Mouse (Mus musculus) C2C12 (cell line): ENCODE measurements around the gene Eif3d.

Experiments
- CEBPB ChIP-seq: IDR thresholded peaks from one replicate; pipeline ENCODE4 v1.6.1; 2011; ENCODE audit warnings: low read depth, mild to moderate bottlenecking, control low read depth, moderate library complexity
- CTCF ChIP-seq: IDR thresholded peaks from one replicate; pipeline ENCODE4 v1.5.1; 2011; ENCODE audit not compliant: control insufficient read depth, insufficient read depth, insufficient read length
- FOSL1 ChIP-seq: IDR thresholded peaks from one replicate; pipeline ENCODE4 v1.8.0; 2011; ENCODE audit warnings: mild to moderate bottlenecking, low read length; ENCODE audit not compliant: poor library complexity, insufficient read depth, severe bottlenecking
- MAX ChIP-seq: IDR thresholded peaks from one replicate; pipeline ENCODE4 v1.6.1; 2011; ENCODE audit warnings: mild to moderate bottlenecking, control low read depth
- MYOD1 ChIP-seq: IDR thresholded peaks from one replicate; pipeline ENCODE4 v1.6.1; 2011; ENCODE audit warnings: low read depth; ENCODE audit not compliant: control insufficient read depth, insufficient read length
- MYOG ChIP-seq: IDR thresholded peaks from one replicate; pipeline ENCODE4 v1.6.1; 2011; ENCODE audit not compliant: control insufficient read depth, insufficient read length; ENCODE audit errors: extremely low read depth
- USF1 ChIP-seq: IDR thresholded peaks from one replicate; pipeline ENCODE4 v1.6.1; 2011; ENCODE audit warnings: low read depth, mild to moderate bottlenecking, control low read depth, moderate library complexity

GRCm38 (mm10) chr15:77926921-77927320 is 43.7 kb downstream of the Eif3d start:
- TF ChIP-seq CTCF (no peak), MYOG (no peak), MAX (no peak), USF1 (no peak), CEBPB (no peak), MYOD1 (no peak), FOSL1 (no peak)
